Mouse (Mus musculus) CH12.LX (cell line): ENCODE measurements around the gene Fndc7. TPM values are rescaled to one million over a fixed set of nuclear protein-coding genes. Genes with fewer than 3 reads are reported as not detected.
"Not testable (repeated sequence)": the region's sequence is repeated elsewhere in the genome, so short reads cannot be mapped to it uniquely, and the experiment has no call there.

ENCODE experiments used
- DNase-seq: peaks from one replicate; pipeline ENCODE4 v3.0.0-alpha.2; 2013; ENCODE audit errors: extremely low read depth
- H3K27ac ChIP-seq: 2 replicates; pipeline ENCODE4 v1.5.1; 2012; ENCODE audit warnings: low read depth, mild to moderate bottlenecking, control low read depth, moderate library complexity; ENCODE audit not compliant: insufficient read depth
- H3K27me3 ChIP-seq: replicated peaks from 2 replicates; pipeline ENCODE3; 2012; ENCODE audit warnings: inconsistent platforms
- H3K36me3 ChIP-seq, 2 experiments: replicated peaks in 1 of 2; 2 replicates each; pipeline versions ENCODE3 to v1.6.1; 2012; ENCODE audit warnings: inconsistent platforms in 1 of 2, low read length in 1 of 2, mild to moderate bottlenecking in 1 of 2, mixed read lengths in 1 of 2, moderate library complexity in 1 of 2; ENCODE audit not compliant: control insufficient read depth in 1 of 2, insufficient read depth in 1 of 2
- H3K4me1 ChIP-seq, 2 experiments: 2 replicates each; pipeline ENCODE4 v1.6.1; 2012; ENCODE audit warnings: inconsistent platforms in 1 of 2, moderate library complexity in 1 of 2; ENCODE audit not compliant: insufficient read depth in 2 of 2, control insufficient read depth in 1 of 2
- H3K4me2 ChIP-seq: 2 replicates; pipeline ENCODE4 v1.6.1; 2012; ENCODE audit warnings: low read depth, mild to moderate bottlenecking, control low read depth; ENCODE audit not compliant: poor library complexity, insufficient read depth, severe bottlenecking
- H3K4me3 ChIP-seq, 3 experiments: fragments of 150-350 bp in 1 of 3; sonication (generic) in 1 of 3; replicated peaks in 1 of 3; 2 replicates each; pipeline versions ENCODE3 to v1.5.1; 2011 to 2012; ENCODE audit warnings: low read depth in 2 of 3, low read length in 2 of 3, mild to moderate bottlenecking in 2 of 3, moderate library complexity in 2 of 3, control low read depth in 1 of 3, improper control_type of control experiment in 1 of 3, inconsistent platforms in 1 of 3, mixed read lengths in 1 of 3; ENCODE audit not compliant: poor library complexity in 1 of 3
- H3K79me2 ChIP-seq: replicated peaks from 2 replicates; pipeline ENCODE4 v1.6.1; 2012; ENCODE audit warnings: mild to moderate bottlenecking, moderate library complexity; ENCODE audit not compliant: control insufficient read depth, poor library complexity, insufficient read depth, severe bottlenecking; ENCODE audit errors: extremely low read depth
- H3K9ac ChIP-seq: 2 replicates; pipeline ENCODE4 v1.6.1; 2012; ENCODE audit warnings: low read depth, mild to moderate bottlenecking, control low read depth, moderate library complexity; ENCODE audit not compliant: insufficient read depth
- H3K9me3 ChIP-seq: replicated peaks from 2 replicates; pipeline ENCODE3; 2012; ENCODE audit warnings: low read length, inconsistent platforms, mixed read lengths
- JUND ChIP-seq: conservative IDR thresholded peaks from 2 replicates; pipeline ENCODE4 v1.6.1; 2011; ENCODE audit warnings: low read depth, low read length, improper control_type of control experiment
- KAT2A ChIP-seq: IDR thresholded peaks from 2 replicates; pipeline ENCODE4 v1.6.1; 2012; ENCODE audit warnings: low read length, improper control_type of control experiment, inconsistent platforms; ENCODE audit not compliant: insufficient replicate concordance
- MAFK ChIP-seq: IDR thresholded peaks from 2 replicates; pipeline ENCODE4 v1.6.1; 2011; ENCODE audit warnings: low read length, improper control_type of control experiment; ENCODE audit not compliant: insufficient replicate concordance
- MAX ChIP-seq: IDR thresholded peaks from 2 replicates; pipeline ENCODE4 v1.6.1; 2011; ENCODE audit warnings: low read length, improper control_type of control experiment
- MAZ ChIP-seq: IDR thresholded peaks from 2 replicates; pipeline ENCODE4 v1.6.1; 2012; ENCODE audit warnings: low read depth, mild to moderate bottlenecking, inconsistent platforms, low read length, improper control_type of control experiment, moderate library complexity
- MXI1 ChIP-seq: IDR thresholded peaks from 2 replicates; pipeline ENCODE4 v1.6.1; 2011; ENCODE audit warnings: mild to moderate bottlenecking, low read depth, low read length, improper control_type of control experiment
- MYC ChIP-seq: IDR thresholded peaks from 2 replicates; pipeline ENCODE4 v1.6.1; 2011; ENCODE audit warnings: low read depth, mild to moderate bottlenecking, improper control_type of control experiment, low read length
- PAX5 ChIP-seq: IDR thresholded peaks from 2 replicates; pipeline ENCODE4 v1.6.1; 2012; ENCODE audit warnings: low read length, inconsistent platforms, mixed read lengths
- POLR2AphosphoS2 ChIP-seq: IDR thresholded peaks from 2 replicates; pipeline ENCODE4 v1.6.1; 2011; ENCODE audit warnings: low read depth, low read length, improper control_type of control experiment
- RAD21 ChIP-seq: IDR thresholded peaks from 2 replicates; pipeline ENCODE4 v1.6.1; 2011; ENCODE audit warnings: low read depth, mild to moderate bottlenecking, low read length, improper control_type of control experiment, moderate library complexity
- RCOR1 ChIP-seq: conservative IDR thresholded peaks from 2 replicates; pipeline ENCODE4 v1.6.1; 2012; ENCODE audit warnings: low read depth, mild to moderate bottlenecking, inconsistent platforms, low read length, improper control_type of control experiment
- SMC3 ChIP-seq: IDR thresholded peaks from 2 replicates; pipeline ENCODE4 v1.6.1; 2011; ENCODE audit warnings: low read depth, low read length, improper control_type of control experiment
- ZKSCAN1 ChIP-seq: IDR thresholded peaks from 2 replicates; pipeline ENCODE4 v1.6.1; 2012; ENCODE audit warnings: low read depth, inconsistent platforms, low read length, improper control_type of control experiment, borderline replicate concordance
- ZNF384 ChIP-seq: IDR thresholded peaks from 2 replicates; pipeline ENCODE4 v1.6.1; 2012; ENCODE audit warnings: low read depth, low read length, improper control_type of control experiment, inconsistent platforms
- dilution Hi-C: fragments of 300-500 bp; cut with MboI; formaldehyde crosslinking; loops from 2 replicates; pipeline ENCODE4 v1.14.3; 2020; ENCODE audit warnings: low sequenced_read_pairs; ENCODE audit not compliant: extremely low pct_unique_long_range_greater_than_20kb, extremely low pct_ligation_motif_present
- in situ Hi-C: fragments of 300-500 bp; cut with MboI; formaldehyde crosslinking; loops from 3 replicates; pipeline ENCODE4 v1.14.3; 2019; ENCODE audit warnings: low sequenced_read_pairs, low pct_ligation_motif_present, low pct_unique_long_range_greater_than_20kb, mixed read lengths
- polyA plus RNA-seq: library from polyadenylated mRNA; unstranded; fragments of >175 nt; gene quantifications from 2 replicates; pipeline ENCODE4 v1.2.1, GENCODE M21; 2012; ENCODE audit warnings: low read depth; ENCODE audit not compliant: insufficient read length
- total RNA-seq, 2 experiments: library from RNA; depleted of rRNA; stranded (reverse); fragments of 300-350 nt in 1 of 2; fragments of >200 nt in 1 of 2; gene quantifications; 2 replicates each; pipeline ENCODE4 v1.2.3; 2012 to 2014

The Fndc7 gene
- total and polyA plus RNA-seq, 3 experiments = 0.61 to 1.1 (median 0.81) TPM

DNA sequence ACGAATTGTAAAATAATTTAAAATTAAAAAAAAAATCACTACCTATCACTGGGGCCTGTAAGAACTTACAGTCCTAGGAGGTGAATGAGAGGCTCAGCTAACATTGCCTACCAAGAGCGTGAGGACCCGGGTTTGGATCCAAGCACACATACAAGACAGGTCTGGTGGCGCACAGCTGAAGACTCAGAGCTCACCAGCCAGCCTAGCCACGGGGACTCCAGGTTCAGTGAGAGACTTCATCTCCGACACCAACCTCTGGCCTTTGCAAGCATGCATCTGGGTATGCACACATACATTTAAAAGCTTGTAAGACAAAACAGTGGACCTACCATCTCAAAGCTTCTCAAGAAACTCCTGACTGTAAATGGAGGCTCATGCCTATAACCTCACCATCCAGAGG, 52.9 kb downstream of the Fndc7 start:
- H3K27ac ChIP-seq = no peak overlapping the region
- H3K27me3 ChIP-seq = no peaks in the 10 kb centered on the region
- no peak overlapping the region for H3K4me3 ChIP-seq
- peaks cover 7 to 16% of the 10 kb centered on the region in 2 experiments; a peak in 3 of 4 replicates for H3K4me1 ChIP-seq
- dilution Hi-C loops = no loop called here
- peaks cover 28% of the 10 kb centered on the region for H3K79me2 ChIP-seq
- H3K9ac ChIP-seq = no peak overlapping the region
- no peak overlapping the region for H3K4me2 ChIP-seq
- in situ Hi-C loops = no loop called here
- H3K9me3 ChIP-seq = no peaks in the 10 kb centered on the region
- DNase-seq = no peak
- TF ChIP-seq PAX5 = no peak
- TF ChIP-seq ZKSCAN1 = no peak
- peaks cover 11 to 22% of the 10 kb centered on the region in 2 experiments for H3K36me3 ChIP-seq

DNA sequence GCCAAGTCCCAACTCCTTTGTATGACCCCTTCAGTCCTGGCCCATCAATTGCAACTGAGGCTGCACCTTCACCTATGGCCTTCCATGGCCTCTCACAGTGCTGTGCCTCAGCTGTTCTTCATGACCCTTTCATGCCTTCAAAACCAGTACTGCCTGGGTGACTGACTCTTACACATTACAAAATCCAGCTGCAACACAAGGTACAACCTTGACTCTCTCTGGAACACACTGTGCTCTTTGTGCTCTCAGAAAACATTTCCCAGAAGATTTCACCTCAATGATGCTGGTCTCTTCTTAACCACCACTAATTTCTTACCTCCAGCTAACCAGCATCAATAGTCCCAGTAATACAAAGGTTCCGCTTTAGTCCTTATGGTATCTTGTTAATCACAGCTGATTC, 56.1 kb downstream of the Fndc7 start:
- dilution Hi-C loops = not testable (repeated sequence)

DNA sequence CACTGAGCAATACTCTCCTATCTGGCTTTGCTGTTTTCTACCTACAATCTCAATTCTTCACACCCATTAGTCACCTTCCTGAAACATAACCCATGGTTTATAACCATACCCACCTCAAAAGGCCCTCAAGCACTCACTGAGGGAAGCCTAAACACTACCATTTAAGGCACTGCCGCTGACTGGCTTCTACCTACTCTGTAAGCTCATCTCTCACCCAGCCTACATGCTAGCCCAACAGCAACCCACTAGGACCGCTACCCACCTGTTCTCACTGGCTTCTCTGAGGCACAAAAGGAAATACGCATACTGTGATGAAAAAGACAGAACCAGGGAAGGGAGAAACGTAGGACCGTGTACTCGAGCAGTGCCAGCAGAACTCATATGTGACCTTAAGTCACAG, 58.1 kb downstream of the Fndc7 start:
- DNase-seq = no peak

More for the DNA sequence above, 56.1 kb downstream of the Fndc7 start:
- H3K27me3 ChIP-seq, H3K4me3 ChIP-seq, in situ Hi-C loops, H3K27ac ChIP-seq, H3K9me3 ChIP-seq, H3K4me2 ChIP-seq, DNase-seq, H3K9ac ChIP-seq: not testable (repeated sequence)
- Histone ChIP-seq H3K36me3 (peaks cover 11 to 29% of the 10 kb centered on the region in 2 experiments), H3K4me1 (peaks cover 15 to 37% of the 10 kb centered on the region in 2 experiments), H3K79me2 (peaks cover 33% of the 10 kb centered on the region)

More for the DNA sequence above, 58.1 kb downstream of the Fndc7 start:
- Histone ChIP-seq H3K4me1 (peaks cover 15 to 38% of the 10 kb centered on the region in 2 experiments), H3K27me3 (no peaks in the 10 kb centered on the region), H3K4me3 (no peak overlapping the region), H3K27ac (no peak overlapping the region), H3K9me3 (no peaks in the 10 kb centered on the region), H3K36me3 (peaks cover 18 to 32% of the 10 kb centered on the region in 2 experiments), H3K9ac (no peak overlapping the region), H3K4me2 (no peak overlapping the region), H3K79me2 (peaks cover 15% of the 10 kb centered on the region)
- in situ Hi-C loops = no loop called here
- dilution Hi-C loops = no loop called here
- TF ChIP-seq JUND = no peak
- TF ChIP-seq RCOR1 = no peak
- TF ChIP-seq RAD21 = no peak
- no peak for TF ChIP-seq MAFK
- no peak for TF ChIP-seq MXI1
- TF ChIP-seq ZNF384 = no peak
- no peak for TF ChIP-seq MAZ
- no peak for TF ChIP-seq KAT2A
- no peak for TF ChIP-seq SMC3
- TF ChIP-seq MAX = no peak
- no peak for TF ChIP-seq MYC
- no peak for TF ChIP-seq POLR2AphosphoS2
- no peak for TF ChIP-seq ZKSCAN1
